Mouse (Mus musculus) hindbrain, embryonic 13.5 days (tissue): ENCODE measurements around the gene Ctsf. TPM values are rescaled to one million over a fixed set of nuclear protein-coding genes. Genes with fewer than 3 reads are reported as not detected.
"Not testable (repeated sequence)": the region's sequence is repeated elsewhere in the genome, so short reads cannot be mapped to it uniquely, and the experiment has no call there.

Experiments used
- ATAC-seq: fragments of 200-750 bp; cut with Nextera tagmentation; 2 replicates; pipeline ENCODE4 v1.8.0; 2017; ENCODE audit warnings: moderate TSS enrichment; ENCODE audit not compliant: low FRiP score
- H3K27ac ChIP-seq: fragments of 300-500 bp; sonication (generic); 2 replicates; pipeline ENCODE4 v1.5.1; 2015; ENCODE audit warnings: inconsistent platforms, mild to moderate bottlenecking, moderate library complexity
- H3K27me3 ChIP-seq: fragments of 300-500 bp; sonication (generic); 2 replicates; pipeline ENCODE4 v1.6.1; 2015; ENCODE audit warnings: mild to moderate bottlenecking, inconsistent platforms
- H3K36me3 ChIP-seq: fragments of 300-500 bp; sonication (generic); 2 replicates; pipeline ENCODE4 v1.6.1; 2015; ENCODE audit warnings: mild to moderate bottlenecking, inconsistent platforms
- H3K4me1 ChIP-seq: fragments of 300-500 bp; sonication (generic); replicated peaks from 2 replicates; pipeline ENCODE4 v1.6.1; 2015; ENCODE audit warnings: inconsistent platforms
- H3K4me2 ChIP-seq: fragments of 300-500 bp; sonication (generic); 2 replicates; pipeline ENCODE4 v1.6.1; 2015; ENCODE audit warnings: inconsistent platforms, mild to moderate bottlenecking, moderate library complexity
- H3K4me3 ChIP-seq: fragments of 300-500 bp; sonication (generic); 2 replicates; pipeline ENCODE4 v1.5.1; 2015; ENCODE audit warnings: mild to moderate bottlenecking, inconsistent platforms
- H3K9ac ChIP-seq: fragments of 300-500 bp; sonication (generic); 2 replicates; pipeline ENCODE4 v1.6.1; 2015; ENCODE audit warnings: mild to moderate bottlenecking, inconsistent platforms
- H3K9me3 ChIP-seq: fragments of 300-500 bp; sonication (generic); 2 replicates; pipeline ENCODE4 v1.6.1; 2016; ENCODE audit warnings: inconsistent platforms
- WGBS: fragments of 180-500 bp; shearing (Covaris S2); methylation state at CpG from one replicate; pipeline ENCODE4 v1.1.7; 2015; 5-methylcytosine and 5-hydroxymethylcytosine counted together
- polyA plus RNA-seq: library from polyadenylated mRNA; unstranded; fragments of >200 nt; fragmentation: Nextera tagmentation; extraction: Ambion mirVana; gene quantifications from 2 replicates; pipeline ENCODE4 v1.2.1, GENCODE M21; 2015

Gene Ctsf
- polyA plus RNA-seq, 1 experiment from 2014 or later: 67.3 TPM

DNA sequence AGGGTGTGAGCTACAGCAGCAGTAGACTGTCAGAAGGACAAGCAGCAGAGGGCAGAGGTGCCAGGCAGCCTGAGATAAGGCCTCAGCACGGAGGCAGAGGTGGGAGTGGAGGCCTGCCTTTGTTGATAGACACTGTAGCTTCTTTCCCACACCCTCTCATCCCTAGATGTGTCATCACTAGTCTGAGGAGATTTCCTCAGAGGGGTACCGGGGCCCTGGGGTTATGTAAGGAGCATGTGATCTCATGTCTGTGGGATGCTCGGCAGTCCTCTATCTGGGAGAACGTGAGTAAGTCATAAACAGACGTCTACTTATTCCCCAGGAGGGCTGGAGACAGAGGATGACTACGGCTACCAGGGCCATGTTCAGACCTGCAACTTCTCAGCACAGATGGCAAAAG lies 4.2 kb downstream of the Ctsf start:
- Histone ChIP-seq H3K4me1 (peaks cover 14% of the 10 kb centered on the region), H3K9ac (peak overlapping the region; percentile 5; the same call in 1 of the 2 replicates), H3K4me2 (no peak overlapping the region), H3K27ac (no peak overlapping the region), H3K36me3 (peaks cover 37% of the 10 kb centered on the region), H3K9me3 (no peaks in the 10 kb centered on the region), H3K27me3 (no peaks in the 10 kb centered on the region), H3K4me3 (no peak overlapping the region)
- 85% methylated on average over 6 of the region's 6 CpGs for WGBS
- ATAC-seq: no peak

- 57% methylated on average over 6 of the region's 6 CpGs for WGBS
- H3K27me3 ChIP-seq: peaks cover 11% of the 10 kb centered on the region; the same call in 1 of the 2 replicates
- no peak for ATAC-seq
- no peaks in the 10 kb centered on the region; the same call in 1 of the 2 replicates for H3K4me1 ChIP-seq
- no peaks in the 10 kb centered on the region for H3K9me3 ChIP-seq
- no peak overlapping the region for H3K4me3 ChIP-seq
- H3K36me3 ChIP-seq: peaks cover 37% of the 10 kb centered on the region
- no peak overlapping the region for H3K4me2 ChIP-seq
- no peak overlapping the region for H3K9ac ChIP-seq
- 0 out of 2 replicates have a peak overlapping the region, but pooled peaks have one; percentile 3 for H3K27ac ChIP-seq
These were observed 8.1 kb downstream of the Ctsf start for GRCm38 (mm10) chr19:4863048-4863447.

- 9% methylated on average over 16 of the region's 17 CpGs for WGBS
These were observed 10.2 kb downstream of the Ctsf start for GRCm38 (mm10) chr19:4865147-4865546.

DNA sequence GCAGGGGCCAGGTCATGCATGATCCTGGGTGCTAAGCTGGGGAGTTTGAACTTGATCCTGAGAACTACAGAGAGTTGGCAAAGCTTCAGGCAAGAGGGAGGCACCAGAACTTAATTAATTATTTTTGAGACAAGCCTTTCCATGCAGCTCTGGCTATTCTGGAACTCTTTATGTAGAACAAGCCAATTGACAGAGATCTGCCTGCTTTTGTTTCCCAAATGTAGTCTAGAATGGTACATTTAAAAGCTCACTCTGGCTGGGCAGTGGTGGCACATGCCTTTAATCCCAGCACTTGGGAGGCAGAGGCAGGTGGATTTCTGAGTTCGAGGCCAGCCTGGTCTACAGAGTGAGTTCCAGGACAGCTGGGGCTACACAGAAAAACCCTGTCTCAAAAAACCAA lies 19.7 kb downstream of the Ctsf start:
- H3K9me3 ChIP-seq, H3K9ac ChIP-seq, H3K4me2 ChIP-seq, H3K27ac ChIP-seq, H3K36me3 ChIP-seq, ATAC-seq, H3K4me3 ChIP-seq: not testable (repeated sequence)
- WGBS: 89% methylated on average over 1 of the region's 1 CpGs
- Histone ChIP-seq H3K27me3 (0 out of 2 replicates have a peak, but pooled peaks cover 12% of the 10 kb centered on the region), H3K4me1 (peaks cover 15% of the 10 kb centered on the region)

More at GRCm38 (mm10) chr19:4865147-4865546, 10.2 kb downstream of the Ctsf start:
- Histone ChIP-seq H3K4me3 (no peak overlapping the region), H3K4me1 (no peaks in the 10 kb centered on the region; the same call in 1 of the 2 replicates), H3K27me3 (peaks cover 11% of the 10 kb centered on the region; the same call in 1 of the 2 replicates), H3K27ac (no peak overlapping the region), H3K4me2 (0 out of 2 replicates have a peak overlapping the region, but pooled peaks have one; percentile 26), H3K9ac (no peak overlapping the region), H3K36me3 (peaks cover 17% of the 10 kb centered on the region), H3K9me3 (no peaks in the 10 kb centered on the region)
- ATAC-seq: no peak

DNA sequence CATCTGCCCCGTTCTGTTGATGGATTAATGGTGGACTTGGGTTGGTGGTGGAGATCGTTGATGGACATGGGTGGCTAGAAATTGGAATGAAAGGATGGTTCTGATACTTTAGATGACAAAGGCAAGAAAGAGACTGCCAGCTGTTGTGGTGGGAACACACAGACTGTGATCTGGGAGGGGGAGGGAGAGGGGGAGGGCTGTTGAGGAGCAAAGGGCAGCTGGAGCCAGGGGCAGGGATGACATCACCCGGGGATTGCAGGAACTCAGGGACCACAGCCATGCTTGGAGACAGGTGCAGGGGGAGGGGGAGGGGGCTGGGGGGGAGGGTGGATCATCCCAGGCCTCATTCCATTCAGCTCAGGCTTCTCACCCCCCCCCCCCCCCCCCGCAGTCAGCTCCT lies 21.3 kb downstream of the Ctsf start:
- Histone ChIP-seq H3K9ac (no peak overlapping the region), H3K36me3 (no peaks in the 10 kb centered on the region), H3K27me3 (0 out of 2 replicates have a peak, but pooled peaks cover 12% of the 10 kb centered on the region), H3K9me3 (no peaks in the 10 kb centered on the region), H3K4me3 (no peak overlapping the region), H3K4me1 (peaks cover 23% of the 10 kb centered on the region), H3K27ac (no peak overlapping the region), H3K4me2 (no peak overlapping the region)
- 69% methylated on average over 3 of the region's 4 CpGs for WGBS
- no peak for ATAC-seq

DNA sequence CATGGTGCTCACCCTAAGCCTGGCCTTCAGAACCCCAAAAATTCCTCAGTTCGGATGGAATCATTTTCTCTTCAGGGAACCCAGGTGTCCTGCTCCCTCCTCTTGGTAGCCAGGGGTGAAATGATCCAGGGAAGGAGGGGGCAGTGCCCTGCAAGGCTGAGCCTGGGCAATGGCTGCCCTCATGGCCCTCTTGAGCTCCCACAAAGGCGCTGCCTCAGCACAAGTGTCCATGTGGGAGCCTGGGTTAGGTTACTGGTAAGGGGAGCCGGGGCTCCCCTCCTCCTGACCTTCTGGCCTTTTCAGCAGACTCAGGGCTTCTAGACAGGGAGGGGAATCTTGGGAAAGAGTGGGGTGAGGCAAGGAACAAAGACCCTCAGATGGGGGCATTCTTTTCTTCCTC lies 21.8 kb downstream of the Ctsf start:
- Histone ChIP-seq H3K4me3 (no peak overlapping the region), H3K4me1 (peaks cover 23% of the 10 kb centered on the region), H3K4me2 (no peak overlapping the region), H3K36me3 (no peaks in the 10 kb centered on the region), H3K27ac (no peak overlapping the region), H3K27me3 (0 out of 2 replicates have a peak, but pooled peaks cover 12% of the 10 kb centered on the region), H3K9me3 (no peaks in the 10 kb centered on the region), H3K9ac (no peak overlapping the region)
- ATAC-seq: no peak
- 64% methylated on average over 3 of the region's 3 CpGs for WGBS

DNA sequence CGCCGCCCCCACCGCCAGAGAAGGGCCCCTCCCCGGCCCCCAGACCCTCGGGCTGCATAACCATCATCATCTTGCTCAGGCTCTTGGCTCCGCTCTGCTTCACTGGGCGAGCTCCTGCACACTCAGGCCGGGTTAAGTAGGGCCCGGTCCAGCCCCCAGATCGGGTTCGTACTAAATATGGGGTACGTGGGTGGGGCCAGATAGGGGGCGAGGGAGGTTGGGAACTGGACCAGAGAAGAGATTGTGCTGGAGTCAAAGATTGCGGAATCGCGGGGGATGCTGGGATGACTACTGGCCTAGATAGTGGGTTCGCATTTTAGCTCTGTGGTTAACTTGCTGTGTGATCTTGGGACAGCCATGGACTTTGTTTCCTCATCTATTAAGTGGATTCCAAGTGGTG lies 22.9 kb downstream of the Ctsf start, which contains the start of gene Actn3:
TSS of gene Actn3 (minus strand) at position 125 of the 400 bp plus-strand sequence.
- 8% methylated on average over 17 of the region's 17 CpGs for WGBS
- H3K9me3 ChIP-seq: no peaks in the 10 kb centered on the region
- 0 out of 2 replicates have a peak, but pooled peaks cover 12% of the 10 kb centered on the region for H3K27me3 ChIP-seq
- peak within 1 kb of the TSS; percentile 81 for H3K27ac ChIP-seq
- H3K36me3 ChIP-seq: no peaks in the 10 kb centered on the region
- 0 out of 2 replicates have a peak, but pooled peaks have one; percentile 0 for ATAC-seq
- H3K4me3 ChIP-seq: peak within 1 kb of the TSS; percentile 73
- H3K4me2 ChIP-seq: peak within 1 kb of the TSS; percentile 85
- H3K9ac ChIP-seq: peak within 1 kb of the TSS; percentile 84
- H3K4me1 ChIP-seq: peaks cover 23% of the 10 kb centered on the region

GRCm38 (mm10) chr19:4878405-4879323 lies 23.7 kb downstream of the Ctsf start, which contains the start of gene Zdhhc24:
TSS of gene Zdhhc24 (plus strand) at chr19:4878668.
- H3K4me1 ChIP-seq: peaks cover 23% of the 10 kb centered on the region
- H3K4me3 ChIP-seq: peak within 1 kb of the TSS; percentile 73
- no peaks in the 10 kb centered on the region for H3K9me3 ChIP-seq
- peaks cover 7% of the 10 kb centered on the region for H3K36me3 ChIP-seq
- H3K9ac ChIP-seq: peak within 1 kb of the TSS; percentile 84
- H3K27ac ChIP-seq: peak within 1 kb of the TSS; percentile 81
- WGBS: 1% methylated on average over 52 of the region's 52 CpGs
- 0 out of 2 replicates have a peak, but pooled peaks cover 12% of the 10 kb centered on the region for H3K27me3 ChIP-seq
- peak within 1 kb of the TSS; percentile 85 for H3K4me2 ChIP-seq
- peak; percentile 98 for ATAC-seq

DNA sequence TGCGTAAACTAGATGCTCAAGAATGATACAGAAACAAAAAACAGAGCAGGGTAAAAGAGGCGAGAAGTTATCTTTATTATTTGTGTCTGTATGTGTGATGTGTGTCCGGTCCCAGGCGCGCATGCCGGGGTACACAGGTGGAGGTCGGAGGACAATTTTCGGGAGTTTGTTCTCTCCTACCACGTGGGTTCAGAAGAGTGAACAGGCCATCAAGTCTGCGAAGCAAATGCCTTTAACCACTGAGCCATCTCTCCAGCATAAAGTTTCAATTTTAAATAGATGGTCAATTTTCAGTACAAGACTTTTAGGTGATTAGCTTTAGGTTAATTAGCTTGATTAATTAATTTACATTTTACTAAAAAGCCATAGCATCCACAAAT lies 24.4 kb downstream of the Ctsf start:
- ATAC-seq: no peak
- H3K9me3 ChIP-seq: no peaks in the 10 kb centered on the region
- peak overlapping the region; percentile 85 for H3K4me2 ChIP-seq
- H3K36me3 ChIP-seq: peaks cover 13% of the 10 kb centered on the region
- peaks cover 23% of the 10 kb centered on the region for H3K4me1 ChIP-seq
- WGBS: 67% methylated on average over 10 of the region's 10 CpGs
- H3K4me3 ChIP-seq: peak overlapping the region; percentile 73
- H3K27me3 ChIP-seq: 0 out of 2 replicates have a peak, but pooled peaks cover 12% of the 10 kb centered on the region
- H3K27ac ChIP-seq: no peak overlapping the region
- H3K9ac ChIP-seq: peak overlapping the region; percentile 84

GRCm38 (mm10) chr19:4883961-4884360 lies 29.0 kb downstream of the Ctsf start:
- H3K27me3 ChIP-seq: no peaks in the 10 kb centered on the region
- WGBS: 87% methylated on average over 4 of the region's 4 CpGs
- H3K4me3 ChIP-seq: no peak overlapping the region
- no peak for ATAC-seq
- H3K4me2 ChIP-seq: no peak overlapping the region
- no peaks in the 10 kb centered on the region for H3K9me3 ChIP-seq
- peaks cover 14% of the 10 kb centered on the region for H3K4me1 ChIP-seq
- no peak overlapping the region for H3K27ac ChIP-seq
- no peak overlapping the region for H3K9ac ChIP-seq
- H3K36me3 ChIP-seq: peaks cover 16% of the 10 kb centered on the region

DNA sequence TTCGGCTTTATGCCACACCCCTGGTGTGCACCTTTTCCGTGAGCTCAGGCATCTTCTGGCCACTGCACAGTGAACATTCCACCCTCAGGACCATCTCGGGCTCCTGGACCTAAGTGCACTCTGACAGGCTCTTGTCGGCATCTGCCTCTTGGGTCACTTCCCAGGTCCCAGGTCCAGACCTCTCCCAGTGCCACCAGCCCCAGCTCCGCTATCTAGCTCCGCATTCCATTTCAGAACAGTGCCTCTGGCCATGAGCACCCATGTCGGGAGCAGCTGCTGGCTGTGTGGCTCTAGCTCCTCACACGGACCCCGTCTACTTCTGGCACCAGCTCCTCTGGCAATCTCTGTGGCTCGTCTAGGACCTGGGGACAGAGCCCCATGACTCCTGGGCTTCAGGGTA lies 34.9 kb downstream of the Ctsf start:
- Histone ChIP-seq H3K4me2 (no peak overlapping the region), H3K4me1 (no peaks in the 10 kb centered on the region), H3K27ac (no peak overlapping the region), H3K9me3 (no peaks in the 10 kb centered on the region), H3K9ac (no peak overlapping the region), H3K27me3 (no peaks in the 10 kb centered on the region), H3K4me3 (no peak overlapping the region), H3K36me3 (peaks cover 57% of the 10 kb centered on the region)
- WGBS: 88% methylated on average over 10 of the region's 10 CpGs
- ATAC-seq: no peak

GRCm38 (mm10) chr19:4891798-4892197 lies 36.9 kb downstream of the Ctsf start:
- peaks cover 63% of the 10 kb centered on the region for H3K36me3 ChIP-seq
- ATAC-seq: no peak

More at GRCm38 (mm10) chr19:4891798-4892197, 36.9 kb downstream of the Ctsf start:
- H3K4me3 ChIP-seq: no peak overlapping the region
- no peaks in the 10 kb centered on the region for H3K9me3 ChIP-seq
- 82% methylated on average over 3 of the region's 3 CpGs for WGBS
- H3K27me3 ChIP-seq: no peaks in the 10 kb centered on the region
- H3K4me1 ChIP-seq: no peaks in the 10 kb centered on the region
- H3K9ac ChIP-seq: no peak overlapping the region
- H3K27ac ChIP-seq: no peak overlapping the region
- no peak overlapping the region for H3K4me2 ChIP-seq
